Mouse (Mus musculus) bone marrow macrophage, adult 2 months (primary cell): Measurements from ENCODE around the gene Tmem109.

Experiments
- CTCF ChIP-seq: IDR thresholded peaks from 2 replicates; pipeline ENCODE4 v1.5.1; 2012; ENCODE audit warnings: low read depth, mild to moderate bottlenecking, low read length, moderate library complexity
- POLR2A ChIP-seq: IDR thresholded peaks from 2 replicates; pipeline ENCODE4 v1.6.1; 2012; ENCODE audit warnings: mild to moderate bottlenecking, low read depth, low read length, borderline replicate concordance

DNA sequence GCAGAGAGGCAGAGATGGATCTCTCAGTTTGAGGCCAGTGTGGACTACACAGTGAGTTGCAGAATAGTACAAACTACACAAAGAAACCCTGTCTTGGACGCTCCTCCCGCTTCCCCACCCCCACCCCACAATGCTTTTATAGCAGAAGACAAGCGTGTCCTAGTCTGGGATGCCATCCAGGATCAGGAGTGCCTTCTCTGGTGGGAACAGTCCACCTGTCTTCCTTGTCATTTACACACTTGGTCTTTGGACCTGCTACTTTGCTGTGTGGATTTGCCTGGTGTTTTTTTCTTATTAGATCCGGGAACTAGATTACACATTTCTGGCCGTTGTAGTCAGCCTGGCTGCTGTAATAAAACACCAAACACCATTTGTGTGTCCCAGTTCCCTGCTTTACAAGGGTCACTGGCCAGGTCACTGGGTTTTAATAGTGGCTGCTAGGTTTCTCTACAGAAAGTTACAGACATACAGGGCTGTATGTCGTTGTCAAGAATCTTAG, 44.4 kb upstream of the Tmem109 start:
- TF ChIP-seq CTCF (no peak), POLR2A (no peak)
